ENCODE assay signal across 8 mouse cellular contexts in genomic region chr9:76024277-76025246, GRCm38 (mm10). TPM values are rescaled to one million over a fixed set of nuclear protein-coding genes. Genes with fewer than 3 reads are reported as not detected.
DNase-seq lines count a peak whose midpoint lies in the region; ATAC-seq and TF ChIP-seq lines count a peak whose summit lies in the region.

No protein-coding gene starts in this region.

- no peaks in the 10 kb centered on the region for H3K4me1 ChIP-seq in heart, embryonic 11.5 days (ENCODE audit: control insufficient read depth, insufficient read depth, low read length)
- no peaks in the 10 kb centered on the region for H3K4me1 ChIP-seq in liver, embryonic 15.5 days (replicated peaks)
- no peaks in the 10 kb centered on the region; the same call in 1 of the 2 replicates for H3K4me1 ChIP-seq in midbrain, postnatal 0 days (ENCODE audit: insufficient read depth, low read length)

- DNase-seq in adrenal gland, adult 2 months: peak; percentile 20
- DNase-seq in adrenal gland, adult 8-10 months: no peak
- peak; percentile 54 to 71 for DNase-seq in left cerebral cortex, adult 18-20 months (ENCODE audit: low spot score in 2 of 2)
- DNase-seq in left cerebral cortex, postnatal 10 days (ENCODE audit: extremely low spot score in 1 of 2, low spot score in 2 of 2): no peak
- DNase-seq in testis, postnatal 10 days (ENCODE audit: low spot score): no peak
- DNase-seq in midbrain, postnatal 0 days (ENCODE audit: low spot score): no peak

- 40% methylated on average over 5 of the region's 5 CpGs for WGBS in heart, embryonic 11.5 days (ENCODE audit: insufficient replicate concordance)
- 21% methylated on average over 5 of the region's 5 CpGs for WGBS in liver, embryonic 15.5 days (ENCODE audit: insufficient replicate concordance)
- 34% methylated on average over 5 of the region's 5 CpGs for WGBS in midbrain, postnatal 0 days

- no peak overlapping the region for H3K9ac ChIP-seq in heart, embryonic 11.5 days (ENCODE audit: low read depth, low read length)
- H3K9ac ChIP-seq in liver, embryonic 15.5 days: no peak overlapping the region
- no peak overlapping the region for H3K9ac ChIP-seq in midbrain, postnatal 0 days (replicated peaks; ENCODE audit: low read length, poor library complexity, severe bottlenecking)

- no peak overlapping the region for H3K4me2 ChIP-seq in heart, embryonic 11.5 days
- no peak overlapping the region for H3K4me2 ChIP-seq in liver, embryonic 15.5 days
- H3K4me2 ChIP-seq in midbrain, postnatal 0 days (ENCODE audit: low read depth, low read length, poor library complexity, severe bottlenecking): no peak overlapping the region

- no peak; the same call in 1 of the 2 replicates for ATAC-seq in heart, embryonic 11.5 days (replicated peaks; ENCODE audit: insufficient number of reproducible peaks, low FRiP score, low TSS enrichment)
- ATAC-seq in liver, embryonic 15.5 days (ENCODE audit: insufficient read depth): peak; percentile 56
- no peak for ATAC-seq in midbrain, postnatal 0 days (ENCODE audit: low FRiP score)

- TF ChIP-seq CTCF in midbrain, postnatal 0 days (IDR thresholded peaks at IDR 0.05): no peak

- no peaks in the 10 kb centered on the region for H3K9me3 ChIP-seq in heart, embryonic 11.5 days (replicated peaks; ENCODE audit: control insufficient read depth, low read length)
- H3K9me3 ChIP-seq in liver, embryonic 15.5 days (replicated peaks): no peaks in the 10 kb centered on the region
- H3K9me3 ChIP-seq in midbrain, postnatal 0 days (ENCODE audit: low read length): no peaks in the 10 kb centered on the region

- peak overlapping the region; percentile 50 for H3K27ac ChIP-seq in heart, embryonic 11.5 days (ENCODE audit: low read depth, low read length)
- no peak overlapping the region for H3K27ac ChIP-seq in liver, embryonic 15.5 days (replicated peaks)
- H3K27ac ChIP-seq in midbrain, postnatal 0 days (ENCODE audit: low read depth, low read length): no peak overlapping the region

- H3K36me3 ChIP-seq in heart, embryonic 11.5 days (ENCODE audit: control insufficient read depth, insufficient read depth, low read length): no peaks in the 10 kb centered on the region
- no peaks in the 10 kb centered on the region for H3K36me3 ChIP-seq in liver, embryonic 15.5 days (replicated peaks)
- no peaks in the 10 kb centered on the region for H3K36me3 ChIP-seq in midbrain, postnatal 0 days (ENCODE audit: insufficient read depth, low read length)

- no peaks in the 10 kb centered on the region for H3K27me3 ChIP-seq in heart, embryonic 11.5 days (ENCODE audit: control insufficient read depth, insufficient read depth, low read length)
- 0 out of 2 replicates have a peak, but pooled peaks cover 3% of the 10 kb centered on the region for H3K27me3 ChIP-seq in liver, embryonic 15.5 days
- no peaks in the 10 kb centered on the region for H3K27me3 ChIP-seq in midbrain, postnatal 0 days (ENCODE audit: insufficient read depth, low read length)

- H3K4me3 ChIP-seq in heart, embryonic 11.5 days (ENCODE audit: low read depth, low read length): no peak overlapping the region
- H3K4me3 ChIP-seq in liver, embryonic 15.5 days (replicated peaks): no peak overlapping the region
- no peak overlapping the region for H3K4me3 ChIP-seq in midbrain, postnatal 0 days (ENCODE audit: low read depth, low read length)

- intact Hi-C loops in left cerebral cortex, postnatal 10 days (cut with DNase I): no loop called here

RNA-seq across cellular contexts. Expression of gene Hmgcll1, which starts 9.9 kb away (rescaled TPM):
- 1 to 10 TPM; 1.9 to 2.7 TPM for total RNA-seq in adrenal gland, adult 2 months (2021)
- 0.79 and 0.87 TPM in 2 replicates for polyA plus RNA-seq in adrenal gland, adult 2 months (2012; rRNA removed)
- total RNA-seq in adrenal gland, adult 8-10 months (2022): 1 to 10 TPM; 2.1 to 4.9 (median 3.8) TPM
- 10 to 100 TPM; 16.4 to 16.9 TPM for total RNA-seq in left cerebral cortex, adult 18-20 months (2021)
- 10 to 100 TPM; 19.4 to 19.6 TPM for total RNA-seq in left cerebral cortex, postnatal 10 days (2021)
- 2.0 and 3.5 TPM in 2 replicates for polyA plus RNA-seq in heart, embryonic 11.5 days (2014; fragmentation: Nextera tagmentation; extraction: Ambion mirVana)
- polyA plus RNA-seq in liver, embryonic 15.5 days (2015; fragmentation: Nextera tagmentation; extraction: Ambion mirVana): 0.21 and 0.36 TPM in 2 replicates
- 29.8 and 32.4 TPM in 2 replicates for total RNA-seq in midbrain, postnatal 0 days (2014; rRNA removed)
- 16.8 and 18.9 TPM in 2 replicates for polyA plus RNA-seq in midbrain, postnatal 0 days (2015; fragmentation: Nextera tagmentation; extraction: Ambion mirVana)

Comparison
In these comparisons a context has a peak if more than half of its experiments do, and no peak if none do; other contexts are left out.
1. DNase-seq: peak in adrenal gland, adult 2 months (single experiment) and left cerebral cortex, adult 18-20 months (2 of 2); none in adrenal gland, adult 8-10 months (single experiment), left cerebral cortex, postnatal 10 days (0 of 2), testis, postnatal 10 days (single experiment) and midbrain, postnatal 0 days (single experiment).